Mouse (Mus musculus) neural tube, embryonic 14.5 days (tissue): ENCODE measurements at regions not wholly inside any gene's neighbourhood (a gene's known extent, or its start where the extent isn't known, plus 50 kb on each side); places are given as distances from the start of the nearest gene placed in this dataset.
A peak's percentile ranks its signal among the peaks of the same experiment; 100 is the strongest.
"Not testable (repeated sequence)": the region's sequence is repeated elsewhere in the genome, so short reads cannot be mapped to it uniquely, and the experiment has no call there.

Experiments used
- ATAC-seq: fragments of 200-750 bp; cut with Nextera tagmentation; 2 replicates; pipeline ENCODE4 v1.8.0; 2017; ENCODE audit warnings: low read depth, mild to moderate bottlenecking, moderate TSS enrichment, moderate library complexity
- H3K27ac ChIP-seq: fragments of 300-500 bp; sonication (generic); 2 replicates; pipeline ENCODE4 v1.5.1; 2014; ENCODE audit warnings: low read depth, mild to moderate bottlenecking, control low read depth, low read length, moderate library complexity, mixed read lengths
- H3K27me3 ChIP-seq: fragments of 300-500 bp; sonication (generic); 2 replicates; pipeline ENCODE4 v1.6.1; 2014; ENCODE audit warnings: low read length; ENCODE audit not compliant: control insufficient read depth, insufficient read depth
- H3K36me3 ChIP-seq: fragments of 300-500 bp; sonication (generic); 2 replicates; pipeline ENCODE4 v1.6.1; 2014; ENCODE audit warnings: low read length, mixed read lengths; ENCODE audit not compliant: control insufficient read depth, insufficient read depth
- H3K4me1 ChIP-seq: fragments of 300-500 bp; sonication (generic); 2 replicates; pipeline ENCODE4 v1.6.1; 2014; ENCODE audit warnings: low read length; ENCODE audit not compliant: control insufficient read depth, insufficient read depth
- H3K4me2 ChIP-seq: fragments of 300-500 bp; sonication (generic); 2 replicates; pipeline ENCODE4 v1.6.1; 2014; ENCODE audit warnings: mild to moderate bottlenecking, low read depth, low read length, control low read depth
- H3K4me3 ChIP-seq: fragments of 300-500 bp; sonication (generic); 2 replicates; pipeline ENCODE4 v1.5.1; 2014; ENCODE audit warnings: low read depth, low read length, control low read depth, mixed read lengths
- H3K9ac ChIP-seq: fragments of 300-500 bp; sonication (generic); replicated peaks from 2 replicates; pipeline ENCODE4 v1.6.1; 2014; ENCODE audit warnings: low read depth, mild to moderate bottlenecking, control low read depth, low read length, mixed read lengths
- H3K9me3 ChIP-seq: fragments of 300-500 bp; sonication (generic); 2 replicates; pipeline ENCODE4 v1.6.1; 2016; ENCODE audit warnings: low read length; ENCODE audit not compliant: control insufficient read depth
- whole genome bisulfite sequencing: fragments of 180-500 bp; shearing (Covaris S2); extraction: QIAGEN DNeasy Blood & Tissue Kit; methylation state at CpG from one replicate; pipeline ENCODE4 v1.1.7; 2014; 5-methylcytosine and 5-hydroxymethylcytosine counted together

GRCm38 (mm10) chr13:72250419-72250818 lies 286.9 kb upstream of the Irx1 start:
- H3K36me3 ChIP-seq: no peaks in the 10 kb centered on the region
- H3K9me3 ChIP-seq: no peaks in the 10 kb centered on the region
- no peak for ATAC-seq
- H3K27me3 ChIP-seq: no peaks in the 10 kb centered on the region
- H3K4me2 ChIP-seq: no peak overlapping the region
- H3K27ac ChIP-seq: no peak overlapping the region
- no peaks in the 10 kb centered on the region for H3K4me1 ChIP-seq
- H3K9ac ChIP-seq: no peak overlapping the region
- no peak overlapping the region for H3K4me3 ChIP-seq

- H3K4me1 ChIP-seq, H3K9me3 ChIP-seq, H3K27me3 ChIP-seq, H3K4me2 ChIP-seq, H3K27ac ChIP-seq, H3K4me3 ChIP-seq, H3K36me3 ChIP-seq, ATAC-seq, H3K9ac ChIP-seq: not testable (repeated sequence)
- WGBS: 66% methylated on average over 13 of the region's 13 CpGs
Observed at GRCm38 (mm10) chr13:72253242-72253641, 289.7 kb upstream of the Irx1 start.

GRCm38 (mm10) chr13:72258794-72259193 lies 295.3 kb upstream of the Irx1 start:
- Histone ChIP-seq H3K4me1 (no peaks in the 10 kb centered on the region), H3K9me3 (no peaks in the 10 kb centered on the region), H3K36me3 (no peaks in the 10 kb centered on the region), H3K27ac (no peak overlapping the region), H3K4me2 (no peak overlapping the region), H3K4me3 (no peak overlapping the region), H3K27me3 (peaks cover 4% of the 10 kb centered on the region; the same call in 1 of the 2 replicates), H3K9ac (no peak overlapping the region)
- no peak for ATAC-seq
- WGBS: 96% methylated on average over 2 of the region's 2 CpGs

- no peak overlapping the region for H3K4me3 ChIP-seq
- no peak overlapping the region for H3K27ac ChIP-seq
- H3K9ac ChIP-seq: no peak overlapping the region
- no peaks in the 10 kb centered on the region for H3K4me1 ChIP-seq
- 38% methylated on average over 3 of the region's 3 CpGs for WGBS
- H3K36me3 ChIP-seq: no peaks in the 10 kb centered on the region
- H3K4me2 ChIP-seq: no peak overlapping the region
- no peak for ATAC-seq
- H3K9me3 ChIP-seq: no peaks in the 10 kb centered on the region
- peaks cover 4% of the 10 kb centered on the region; the same call in 1 of the 2 replicates for H3K27me3 ChIP-seq
Observed at GRCm38 (mm10) chr13:72264416-72264815, 300.9 kb upstream of the Irx1 start.

- Histone ChIP-seq H3K27me3 (peaks cover 4% of the 10 kb centered on the region; the same call in 1 of the 2 replicates), H3K4me3 (no peak overlapping the region), H3K36me3 (no peaks in the 10 kb centered on the region), H3K27ac (no peak overlapping the region), H3K9me3 (no peaks in the 10 kb centered on the region), H3K9ac (no peak overlapping the region), H3K4me2 (no peak overlapping the region), H3K4me1 (no peaks in the 10 kb centered on the region)
- ATAC-seq: no peak
- 39% methylated on average over 7 of the region's 7 CpGs for WGBS
Observed at GRCm38 (mm10) chr13:72265116-72265515, 301.6 kb upstream of the Irx1 start.

- Histone ChIP-seq H3K4me1 (no peaks in the 10 kb centered on the region), H3K36me3 (no peaks in the 10 kb centered on the region), H3K9me3 (no peaks in the 10 kb centered on the region), H3K9ac (no peak overlapping the region), H3K4me2 (no peak overlapping the region), H3K27ac (no peak overlapping the region), H3K27me3 (peaks cover 4% of the 10 kb centered on the region; the same call in 1 of the 2 replicates), H3K4me3 (no peak overlapping the region)
- WGBS: 38% methylated on average over 11 of the region's 11 CpGs
- ATAC-seq: peak; percentile 84
Observed at GRCm38 (mm10) chr13:72265650-72266049, 302.1 kb upstream of the Irx1 start.

- peak; percentile 54; the same call in 1 of the 2 replicates for ATAC-seq
- no peak overlapping the region for H3K4me2 ChIP-seq
Observed at GRCm38 (mm10) chr13:72266174-72266768, 302.7 kb upstream of the Irx1 start.

GRCm38 (mm10) chr13:72280343-72280742 lies 316.8 kb upstream of the Irx1 start:
- H3K4me1 ChIP-seq: no peaks in the 10 kb centered on the region
- peak; percentile 41; the same call in 1 of the 2 replicates for ATAC-seq
- no peak overlapping the region for H3K4me2 ChIP-seq
- no peaks in the 10 kb centered on the region for H3K9me3 ChIP-seq
- no peaks in the 10 kb centered on the region for H3K27me3 ChIP-seq
- H3K4me3 ChIP-seq: no peak overlapping the region
- H3K27ac ChIP-seq: no peak overlapping the region
- no peak overlapping the region for H3K9ac ChIP-seq
- 47% methylated on average over 2 of the region's 2 CpGs for WGBS
- no peaks in the 10 kb centered on the region for H3K36me3 ChIP-seq

More at GRCm38 (mm10) chr13:72266174-72266768, 302.7 kb upstream of the Irx1 start:
- Histone ChIP-seq H3K36me3 (no peaks in the 10 kb centered on the region), H3K27me3 (peaks cover 4% of the 10 kb centered on the region; the same call in 1 of the 2 replicates), H3K4me1 (no peaks in the 10 kb centered on the region), H3K9ac (no peak overlapping the region), H3K4me3 (no peak overlapping the region), H3K27ac (no peak overlapping the region), H3K9me3 (no peaks in the 10 kb centered on the region)
- 55% methylated on average over 12 of the region's 12 CpGs for WGBS

- H3K9me3 ChIP-seq: no peaks in the 10 kb centered on the region
- no peaks in the 10 kb centered on the region for H3K4me1 ChIP-seq
Observed at GRCm38 (mm10) chr13:72280871-72281270, 317.3 kb upstream of the Irx1 start.

More at GRCm38 (mm10) chr13:72280871-72281270, 317.3 kb upstream of the Irx1 start:
- H3K27me3 ChIP-seq: no peaks in the 10 kb centered on the region
- no peak overlapping the region for H3K4me2 ChIP-seq
- H3K4me3 ChIP-seq: no peak overlapping the region
- no peak for ATAC-seq
- H3K27ac ChIP-seq: no peak overlapping the region
- WGBS: 93% methylated on average over 5 of the region's 5 CpGs
- no peaks in the 10 kb centered on the region for H3K36me3 ChIP-seq
- H3K9ac ChIP-seq: no peak overlapping the region
